Mouse (Mus musculus) hindbrain, postnatal 0 days (tissue): Measurements from ENCODE around the gene Emc3. TPM values are rescaled to one million over a fixed set of nuclear protein-coding genes. Genes with fewer than 3 reads are reported as not detected.
A peak's percentile ranks its signal among the peaks of the same experiment; 100 is the strongest.

Experiments
- ATAC-seq: fragments of 200-750 bp; cut with Nextera tagmentation; 2 replicates; pipeline ENCODE4 v1.8.0; 2017; ENCODE audit warnings: mild to moderate bottlenecking, moderate TSS enrichment, moderate library complexity
- DNase-seq: peaks from one replicate; pipeline ENCODE4 v3.0.0-alpha.2; 2015; ENCODE audit warnings: low spot score
- H3K27ac ChIP-seq: fragments of 300-500 bp; sonication (generic); 2 replicates; pipeline ENCODE4 v1.5.1; 2014; ENCODE audit warnings: mild to moderate bottlenecking
- H3K27me3 ChIP-seq: fragments of 300-500 bp; sonication (generic); 2 replicates; pipeline ENCODE4 v1.6.1; 2014; ENCODE audit warnings: low read length, mixed read lengths; ENCODE audit not compliant: insufficient read depth
- H3K36me3 ChIP-seq: fragments of 300-500 bp; sonication (generic); 2 replicates; pipeline ENCODE4 v1.6.1; 2014; ENCODE audit warnings: low read length, mixed read lengths; ENCODE audit not compliant: insufficient read depth
- H3K4me1 ChIP-seq: fragments of 300-500 bp; sonication (generic); 2 replicates; pipeline ENCODE4 v1.6.1; 2014; ENCODE audit warnings: antibody characterized with exemption, low read length, mixed read lengths; ENCODE audit not compliant: insufficient read depth
- H3K4me2 ChIP-seq: fragments of 300-500 bp; sonication (generic); 2 replicates; pipeline ENCODE4 v1.6.1; 2014; ENCODE audit warnings: low read depth, mild to moderate bottlenecking, low read length, moderate library complexity, mixed read lengths
- H3K4me3 ChIP-seq: fragments of 300-500 bp; sonication (generic); 2 replicates; pipeline ENCODE4 v1.5.1; 2014; ENCODE audit warnings: low read length
- H3K9ac ChIP-seq: fragments of 300-500 bp; sonication (generic); replicated peaks from 2 replicates; pipeline ENCODE4 v1.6.1; 2014; ENCODE audit warnings: mild to moderate bottlenecking, low read length, moderate library complexity, mixed read lengths
- H3K9me3 ChIP-seq: fragments of 300-500 bp; sonication (generic); 2 replicates; pipeline ENCODE4 v1.6.1; 2016; ENCODE audit warnings: low read length, mixed read lengths
- CTCF ChIP-seq: IDR thresholded peaks from 2 replicates; pipeline ENCODE4 v1.5.1; 2016; ENCODE audit warnings: antibody characterized with exemption, control low read depth, low read depth
- WGBS: fragments of 180-500 bp; shearing (Covaris S2); extraction: QIAGEN DNeasy Blood & Tissue Kit; methylation state at CpG from one replicate; pipeline ENCODE4 v1.1.7; 2014; 5-methylcytosine and 5-hydroxymethylcytosine counted together
- polyA plus RNA-seq: library from polyadenylated mRNA; unstranded; fragments of >200 nt; fragmentation: Nextera tagmentation; extraction: Ambion mirVana; gene quantifications from 2 replicates; pipeline ENCODE4 v1.2.1, GENCODE M21; 2015
- total RNA-seq: library from RNA; depleted of rRNA; stranded (reverse); fragments of >200 nt; gene quantifications from 2 replicates; pipeline ENCODE4 v1.2.3, GENCODE M21; 2014

Gene Emc3
- total and polyA plus RNA-seq, 2 experiments from 2014 or later, result 81.0 to 120 TPM

GRCm38 (mm10) chr6:113473715-113474114, 57.7 kb downstream of the Emc3 start:
- H3K4me1 ChIP-seq, result 0 out of 2 replicates have a peak, but pooled peaks cover 5% of the 10 kb centered on the region
- no peak overlapping the region for H3K27ac ChIP-seq
- H3K27me3 ChIP-seq, result no peaks in the 10 kb centered on the region; the same call in 1 of the 2 replicates
- no peaks in the 10 kb centered on the region for H3K9me3 ChIP-seq
- 81% methylated on average over 6 of the region's 6 CpGs for WGBS
- H3K4me2 ChIP-seq, result no peak overlapping the region
- ATAC-seq (no peak), DNase-seq (no peak)
- H3K9ac ChIP-seq, result no peak overlapping the region
- TF ChIP-seq CTCF, result no peak
- no peak overlapping the region for H3K4me3 ChIP-seq
- no peaks in the 10 kb centered on the region for H3K36me3 ChIP-seq

- H3K36me3 ChIP-seq, result no peaks in the 10 kb centered on the region
- ATAC-seq (no peak), DNase-seq (no peak)
- 0 out of 2 replicates have a peak, but pooled peaks cover 5% of the 10 kb centered on the region for H3K4me1 ChIP-seq
- TF ChIP-seq CTCF, result no peak
- WGBS, result 84% methylated on average over 2 of the region's 2 CpGs
- H3K27me3 ChIP-seq, result no peaks in the 10 kb centered on the region; the same call in 1 of the 2 replicates
- H3K4me3 ChIP-seq, result no peak overlapping the region
- H3K4me2 ChIP-seq, result no peak overlapping the region
- H3K9me3 ChIP-seq, result no peaks in the 10 kb centered on the region
- H3K27ac ChIP-seq, result no peak overlapping the region
- no peak overlapping the region for H3K9ac ChIP-seq
Observed at GRCm38 (mm10) chr6:113473246-113473645, 58.2 kb downstream of the Emc3 start.

GRCm38 (mm10) chr6:113472061-113472460, 59.4 kb downstream of the Emc3 start:
- ATAC-seq, result no peak
- H3K9me3 ChIP-seq, result no peaks in the 10 kb centered on the region
- H3K4me2 ChIP-seq, result no peak overlapping the region

GRCm38 (mm10) chr6:113471297-113471936, 60.0 kb downstream of the Emc3 start, which contains the start of gene Il17rc:
Gene Il17rc (plus strand): TSS chr6:113471427.
- Histone ChIP-seq H3K4me2 (peak within 1 kb of the TSS; percentile 38), H3K27me3 (no peaks in the 10 kb centered on the region; the same call in 1 of the 2 replicates), H3K9me3 (no peaks in the 10 kb centered on the region), H3K9ac (no peak within 1 kb of the TSS), H3K27ac (no peak within 1 kb of the TSS), H3K36me3 (no peaks in the 10 kb centered on the region), H3K4me1 (0 out of 2 replicates have a peak, but pooled peaks cover 5% of the 10 kb centered on the region), H3K4me3 (no peak within 1 kb of the TSS)
- DNase-seq (no peak), ATAC-seq (no peak)
- 23% methylated on average over 12 of the region's 12 CpGs for WGBS
- TF ChIP-seq CTCF, result no peak

More at GRCm38 (mm10) chr6:113472061-113472460, 59.4 kb downstream of the Emc3 start:
- no peak for DNase-seq
- peak; percentile 21; the same call in 1 of the 2 replicates for TF ChIP-seq CTCF
- Histone ChIP-seq H3K27me3 (no peaks in the 10 kb centered on the region; the same call in 1 of the 2 replicates), H3K4me1 (0 out of 2 replicates have a peak, but pooled peaks cover 5% of the 10 kb centered on the region), H3K27ac (no peak overlapping the region), H3K9ac (no peak overlapping the region), H3K36me3 (no peaks in the 10 kb centered on the region), H3K4me3 (no peak overlapping the region)
- 64% methylated on average over 10 of the region's 10 CpGs for WGBS

- H3K4me1 ChIP-seq, result peaks cover 9% of the 10 kb centered on the region; the same call in 1 of the 2 replicates
- H3K9ac ChIP-seq, result peak overlapping the region; percentile 18; the same call in 1 of the 2 replicates
- TF ChIP-seq CTCF, result peak; percentile 78
- 0 out of 2 replicates have a peak overlapping the region, but pooled peaks have one; percentile 22 for H3K27ac ChIP-seq
- peak; percentile 84 for DNase-seq
- ATAC-seq, result peak; percentile 80
- H3K9me3 ChIP-seq, result no peaks in the 10 kb centered on the region
- 2% methylated on average over 31 of the region's 31 CpGs for WGBS
- peak overlapping the region; percentile 25 for H3K4me3 ChIP-seq
- no peaks in the 10 kb centered on the region for H3K36me3 ChIP-seq
- H3K27me3 ChIP-seq, result no peaks in the 10 kb centered on the region; the same call in 1 of the 2 replicates
- peak overlapping the region; percentile 55 for H3K4me2 ChIP-seq
Observed at GRCm38 (mm10) chr6:113469432-113469831, 62.0 kb downstream of the Emc3 start.

- Histone ChIP-seq H3K4me2 (peak overlapping the region; percentile 55), H3K27me3 (no peaks in the 10 kb centered on the region; the same call in 1 of the 2 replicates), H3K4me1 (peaks cover 9% of the 10 kb centered on the region; the same call in 1 of the 2 replicates), H3K27ac (0 out of 2 replicates have a peak overlapping the region, but pooled peaks have one; percentile 22), H3K36me3 (no peaks in the 10 kb centered on the region), H3K4me3 (peak overlapping the region; percentile 25), H3K9me3 (no peaks in the 10 kb centered on the region), H3K9ac (0 out of 2 replicates have a peak overlapping the region, but pooled peaks have one; percentile 18)
- ATAC-seq (peak; percentile 73), DNase-seq (peak; percentile 82)
- peak; percentile 80 for TF ChIP-seq CTCF
- 14% methylated on average over 9 of the region's 9 CpGs for WGBS
Observed at GRCm38 (mm10) chr6:113469021-113469420, 62.4 kb downstream of the Emc3 start.
